Mouse (Mus musculus): ENCODE results near the gene Golga5.

- TF ChIP-seq ZC3H11A (IDR thresholded peaks at IDR 0.05; ENCODE audit: borderline replicate concordance, low read depth, low read length) (no peak), ZNF384 (IDR thresholded peaks at IDR 0.05; ENCODE audit: low read depth, low read length) (no peak)
Observed at GRCm38 (mm10) chr12:102425048-102425578, 43.8 kb upstream of the Golga5 start.

Data from ES-E14 (cell line).